Comparison of ENCODE assay signal across 9 mouse cellular contexts in genomic region chr11:45805312-45805772, GRCm38 (mm10). TPM values are rescaled to one million over a fixed set of nuclear protein-coding genes. Genes with fewer than 3 reads are reported as not detected.
DNase-seq lines count a peak whose midpoint lies in the region; ATAC-seq lines count a peak whose summit lies in the region.
"Had no signal": no experiment of that assay in that cellular context is flagged by ENCODE, and none has a peak within 500 bp of the region (broad histone marks: within the 10 kb centered on the region; RNA-seq: fewer than 3 reads in every experiment).

No protein-coding gene starts in this region.

- H3K9ac ChIP-seq in limb, embryonic 11.5 days (ENCODE audit: low read length), result no peak overlapping the region
- no peak overlapping the region for H3K9ac ChIP-seq in kidney, embryonic 16.5 days (replicated peaks; ENCODE audit: low read length)
- H3K9ac ChIP-seq: embryonic facial prominence, embryonic 15.5 days had no signal

- H3K4me2 ChIP-seq in limb, embryonic 11.5 days (ENCODE audit: low read depth, severe bottlenecking), result no peak overlapping the region
- no peak overlapping the region for H3K4me2 ChIP-seq in kidney, embryonic 16.5 days (replicated peaks; ENCODE audit: low read depth, low read length)
- H3K4me2 ChIP-seq: embryonic facial prominence, embryonic 15.5 days had no signal

- H3K9me3 ChIP-seq in limb, embryonic 11.5 days (ENCODE audit: control insufficient read depth, low read length), result no peaks in the 10 kb centered on the region
- H3K9me3 ChIP-seq in limb, embryonic 10.5 days (replicated peaks), result no peaks in the 10 kb centered on the region
- H3K9me3 ChIP-seq in kidney, embryonic 16.5 days (ENCODE audit: low read length), result no peaks in the 10 kb centered on the region
- H3K9me3 ChIP-seq: embryonic facial prominence, embryonic 15.5 days had no signal

- H3K4me3 ChIP-seq in limb, embryonic 11.5 days (ENCODE audit: low read depth, low read length), result no peak overlapping the region
- no peak overlapping the region for H3K4me3 ChIP-seq in limb, embryonic 10.5 days
- H3K4me3 ChIP-seq in kidney, embryonic 16.5 days (ENCODE audit: low read length), result no peak overlapping the region
- H3K4me3 ChIP-seq: embryonic facial prominence, embryonic 15.5 days had no signal

- DNase-seq in limb, embryonic 11.5 days (ENCODE audit: low spot score), result no peak
- no peak for DNase-seq in limb, embryonic 10.5 days (ENCODE audit: low spot score)
- DNase-seq in spleen, postnatal 4 days (ENCODE audit: low spot score in 2 of 2), result peak; percentile 61 to 67
- DNase-seq in thymus, postnatal 25 days, result no peak
- DNase-seq in Muller cell, postnatal 12 days (ENCODE audit: inconsistent ontology term), result no peak
- no peak for DNase-seq in retina, embryonic 14.5 days (ENCODE audit: low spot score)

- H3K27ac ChIP-seq in limb, embryonic 11.5 days (replicated peaks; ENCODE audit: low read depth, low read length), result no peak overlapping the region
- H3K27ac ChIP-seq in limb, embryonic 10.5 days, result no peak overlapping the region
- H3K27ac ChIP-seq in kidney, embryonic 16.5 days (ENCODE audit: low read length), result peak overlapping the region; percentile 84
- H3K27ac ChIP-seq: embryonic facial prominence, embryonic 15.5 days had no signal

- 0 out of 2 replicates have a peak, but pooled peaks have one; percentile 35 for ATAC-seq in limb, embryonic 11.5 days (ENCODE audit: insufficient number of reproducible peaks, low FRiP score, low TSS enrichment, low read depth)
- peak; percentile 87 for ATAC-seq in erythroblast, adult 5-6 weeks (replicated peaks; ENCODE audit: low FRiP score, poor library complexity, severe bottlenecking)
- ATAC-seq in kidney, embryonic 16.5 days (ENCODE audit: low FRiP score, low TSS enrichment), result peak; percentile 76

- H3K36me3 ChIP-seq in limb, embryonic 11.5 days (ENCODE audit: control insufficient read depth, insufficient read depth, low read length), result no peaks in the 10 kb centered on the region
- H3K36me3 ChIP-seq in limb, embryonic 10.5 days, result no peaks in the 10 kb centered on the region
- H3K36me3 ChIP-seq in kidney, embryonic 16.5 days (ENCODE audit: insufficient read depth, low read length), result no peaks in the 10 kb centered on the region
- H3K36me3 ChIP-seq: embryonic facial prominence, embryonic 15.5 days had no signal

- no peaks in the 10 kb centered on the region for H3K27me3 ChIP-seq in limb, embryonic 11.5 days (ENCODE audit: control insufficient read depth, insufficient read depth, low read length)
- H3K27me3 ChIP-seq in limb, embryonic 10.5 days (ENCODE audit: low read depth, poor library complexity, severe bottlenecking), result no peaks in the 10 kb centered on the region
- H3K27me3 ChIP-seq in kidney, embryonic 16.5 days (ENCODE audit: insufficient read depth, low read length), result no peaks in the 10 kb centered on the region
- H3K27me3 ChIP-seq: embryonic facial prominence, embryonic 15.5 days had no signal

- no peaks in the 10 kb centered on the region for H3K4me1 ChIP-seq in limb, embryonic 11.5 days (ENCODE audit: control insufficient read depth, insufficient read depth, low read length)
- H3K4me1 ChIP-seq in limb, embryonic 10.5 days, result peaks cover 10% of the 10 kb centered on the region
- H3K4me1 ChIP-seq in kidney, embryonic 16.5 days (ENCODE audit: insufficient read depth, low read length), result peaks cover 32% of the 10 kb centered on the region
- H3K4me1 ChIP-seq: embryonic facial prominence, embryonic 15.5 days had no signal

- 79% methylated on average over 6 of the region's 6 CpGs for WGBS in limb, embryonic 11.5 days
- WGBS in limb, embryonic 10.5 days, result 82% methylated on average over 6 of the region's 6 CpGs
- 50% methylated on average over 6 of the region's 6 CpGs for WGBS in kidney, embryonic 16.5 days

RNA-seq across cellular contexts. Expression of gene Clint1, which starts 46.5 kb away (rescaled TPM):
- 77.6 and 81.0 TPM in 2 replicates for polyA plus RNA-seq in limb, embryonic 11.5 days (2014; fragmentation: Nextera tagmentation; extraction: Ambion mirVana)
- polyA plus RNA-seq in limb, embryonic 10.5 days (2016; fragmentation: Nextera tagmentation; extraction: Ambion mirVana), result 73.0 and 81.5 TPM in 2 replicates
- total RNA-seq in erythroblast, adult 5-6 weeks (2015; ENCODE audit: low replicate concordance), result 43.1 and 54.6 TPM in 2 replicates
- 37.2 and 42.1 TPM in 2 replicates for total RNA-seq in erythroblast, adult 5-6 weeks (2017; ENCODE audit: low replicate concordance)
- polyA plus RNA-seq in kidney, embryonic 16.5 days (2015; fragmentation: Nextera tagmentation; extraction: Ambion mirVana), result 104 and 106 TPM in 2 replicates

Comparison
In these comparisons a context has a peak if more than half of its experiments do, and no peak if none do; other contexts are left out.
1. ATAC-seq: peak in every context shown above with its lines; median percentile 87 in erythroblast, adult 5-6 weeks; 76 in kidney, embryonic 16.5 days; 35 in limb, embryonic 11.5 days.
2. DNase-seq: peak in spleen, postnatal 4 days (2 of 2); none in limb, embryonic 11.5 days (single experiment), limb, embryonic 10.5 days (single experiment), thymus, postnatal 25 days (single experiment), Muller cell, postnatal 12 days (single experiment) and retina, embryonic 14.5 days (single experiment).